Mouse (Mus musculus): Measurements from ENCODE around the gene Gsg1l.
A peak's percentile ranks its signal among the peaks of the same experiment; 100 is the strongest.

Gsg1l gene

DNA sequence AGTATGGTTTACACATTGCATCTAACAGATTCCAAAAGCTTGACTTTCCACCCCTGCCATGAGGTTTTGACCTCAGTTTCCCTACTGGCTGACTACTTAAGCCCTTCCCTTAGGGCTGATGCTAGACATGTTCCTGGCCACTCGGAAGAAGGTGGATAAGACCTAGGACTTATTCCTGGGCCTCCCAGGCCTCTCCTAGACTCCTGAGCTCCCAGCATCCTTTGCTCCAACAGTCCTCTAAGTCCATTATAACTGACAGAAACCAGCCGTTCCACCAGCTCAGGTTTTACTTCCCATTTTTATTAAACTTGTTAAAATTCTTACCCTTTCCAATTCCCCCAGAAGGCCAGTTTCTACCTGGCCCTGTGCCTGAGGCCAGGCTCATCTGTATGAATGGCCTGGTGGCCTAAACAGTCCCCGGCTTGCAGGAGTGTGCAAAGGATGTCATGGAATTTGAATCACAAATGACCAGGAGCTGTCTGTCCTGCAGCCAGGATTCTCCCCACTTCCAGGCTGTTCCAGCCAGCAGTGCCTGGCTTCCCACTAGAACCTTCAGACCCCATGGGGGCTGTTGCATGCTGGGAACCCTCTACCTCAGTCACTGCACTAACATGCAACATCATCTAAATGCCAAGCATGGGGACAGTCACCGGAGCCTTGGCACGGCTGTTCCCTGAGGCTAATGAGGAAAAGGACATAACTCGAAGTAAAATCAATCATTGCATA lies 139.7 kb downstream of the Gsg1l start:
- no peak for DNase-seq (ENCODE audit: low read depth, low spot score)

DNA sequence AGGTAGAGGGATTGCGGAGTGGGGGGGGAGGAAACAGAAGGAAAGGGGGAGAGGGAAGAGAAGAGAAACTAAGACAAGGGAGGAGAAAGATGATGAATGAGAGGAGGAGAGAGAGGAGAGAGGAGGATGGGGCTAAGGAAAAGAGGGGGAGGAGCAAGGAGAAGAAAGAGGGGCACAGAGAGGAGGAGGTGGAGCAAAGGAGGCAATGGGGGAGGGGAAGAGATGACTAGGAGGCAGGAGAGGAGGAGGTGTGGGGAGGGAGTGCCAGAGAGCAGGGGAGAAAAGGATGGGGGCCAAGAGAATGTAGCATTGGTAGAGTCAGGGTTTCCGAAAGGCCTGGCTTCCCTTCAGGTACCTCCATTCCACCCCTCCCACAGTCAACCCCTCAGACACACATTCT lies 147.9 kb downstream of the Gsg1l start:
- DNase-seq (ENCODE audit: low read depth, low spot score) = no peak

DNA sequence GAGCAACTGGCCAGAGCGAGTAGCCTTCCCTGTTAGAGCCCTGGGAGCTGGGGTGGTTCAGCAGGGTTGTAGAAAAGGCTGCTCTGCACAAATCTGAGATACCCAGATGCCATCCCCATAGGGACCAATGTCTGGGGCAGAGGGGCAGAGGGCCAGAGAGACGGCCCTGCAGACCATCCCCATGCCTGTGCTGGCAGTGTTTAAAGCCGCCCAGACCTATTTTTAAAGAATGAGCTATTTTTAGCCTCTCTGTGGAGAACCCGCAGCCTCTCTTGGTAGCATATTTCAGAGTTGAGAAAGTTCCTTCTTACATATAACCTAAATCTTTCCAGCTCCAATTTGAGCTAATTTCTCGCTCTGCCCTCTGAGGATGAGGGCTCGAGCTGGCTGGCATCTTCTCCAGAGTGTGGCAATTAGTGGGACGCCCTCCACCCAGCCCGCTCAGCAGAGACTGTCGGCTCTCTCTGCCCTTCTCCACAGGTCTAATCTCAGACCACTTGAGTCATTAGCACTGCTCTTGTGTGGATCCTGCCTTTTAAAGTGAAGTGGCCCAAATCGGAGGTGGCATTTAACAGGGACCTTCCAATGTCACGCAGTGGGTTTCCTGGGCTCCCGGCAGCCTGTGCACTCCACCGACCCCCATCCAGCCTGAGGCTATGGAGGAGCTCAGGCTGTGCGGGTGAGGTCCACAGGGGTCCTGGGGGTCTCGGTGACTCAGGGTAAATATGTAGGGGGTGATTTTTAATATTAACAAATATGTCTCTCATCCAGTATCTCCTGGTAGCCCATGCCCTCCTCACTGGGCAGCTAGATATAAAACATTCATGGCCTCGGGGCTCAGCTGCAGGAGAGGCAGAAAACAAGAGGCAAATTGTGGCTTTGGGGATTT lies 148.6 kb downstream of the Gsg1l start:
- DNase-seq (ENCODE audit: low read depth, low spot score) = no peak

DNA sequence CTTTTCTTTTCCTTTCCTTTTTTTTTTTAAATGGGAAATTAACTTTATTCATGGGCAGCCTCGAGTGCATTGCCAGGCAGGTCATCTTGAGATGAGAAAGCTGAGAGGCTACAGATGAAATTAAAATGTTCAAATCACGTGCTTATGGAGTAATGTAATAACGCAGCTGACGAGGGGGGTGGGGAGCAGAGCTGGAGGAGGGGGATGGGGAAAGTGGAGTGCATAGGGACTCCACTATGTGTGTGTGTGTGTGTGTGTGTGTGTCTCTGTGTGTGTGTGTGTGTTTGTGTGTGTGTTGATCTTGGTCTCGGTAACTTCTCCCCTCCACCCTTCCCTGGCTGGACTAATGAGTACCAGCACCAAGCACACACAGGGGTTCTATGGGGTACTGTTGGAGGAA lies 150.6 kb downstream of the Gsg1l start:
- DNase-seq (ENCODE audit: low read depth, low spot score) = no peak

DNA sequence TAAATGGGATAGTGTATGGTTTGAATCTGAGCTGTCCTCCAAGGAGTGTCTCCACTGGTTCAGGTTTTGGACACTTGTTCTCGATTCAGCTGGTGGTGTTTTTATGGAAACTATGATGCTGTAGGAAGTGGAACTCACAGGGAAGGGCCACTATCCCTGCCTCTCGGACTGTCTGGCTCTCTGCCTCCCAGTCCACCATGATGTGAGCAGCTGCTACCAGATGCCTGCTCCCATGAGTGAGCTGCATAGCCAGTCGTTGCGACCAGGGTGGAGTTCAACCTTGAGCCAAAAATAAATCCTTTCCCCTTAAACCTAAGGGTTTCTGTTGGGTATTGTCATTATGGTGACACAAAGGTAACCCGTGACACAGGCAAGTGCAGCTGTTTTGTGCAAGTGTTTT lies 158.2 kb downstream of the Gsg1l start:
- no peak for DNase-seq (ENCODE audit: low read depth, low spot score)

DNA sequence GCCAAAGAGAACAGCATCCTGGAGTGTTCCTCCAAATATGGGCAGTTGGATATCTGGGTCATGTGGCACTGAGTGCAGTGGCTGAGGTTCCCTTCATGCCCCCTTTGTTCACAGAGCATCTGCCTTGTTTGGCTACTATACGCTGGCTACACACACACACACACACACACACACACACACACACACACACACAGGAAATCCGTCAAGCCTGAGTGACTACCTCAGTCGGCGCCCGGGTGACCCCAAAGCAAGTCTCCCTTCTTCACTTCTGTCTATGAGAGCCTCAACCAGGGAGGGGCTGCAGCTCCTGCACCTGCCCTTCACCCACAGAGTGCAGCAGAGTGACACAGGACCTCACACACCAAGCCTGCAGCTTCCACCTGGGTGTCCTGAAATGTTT lies 161.4 kb downstream of the Gsg1l start:
- no peak for DNase-seq (ENCODE audit: low read depth, low spot score)

DNA sequence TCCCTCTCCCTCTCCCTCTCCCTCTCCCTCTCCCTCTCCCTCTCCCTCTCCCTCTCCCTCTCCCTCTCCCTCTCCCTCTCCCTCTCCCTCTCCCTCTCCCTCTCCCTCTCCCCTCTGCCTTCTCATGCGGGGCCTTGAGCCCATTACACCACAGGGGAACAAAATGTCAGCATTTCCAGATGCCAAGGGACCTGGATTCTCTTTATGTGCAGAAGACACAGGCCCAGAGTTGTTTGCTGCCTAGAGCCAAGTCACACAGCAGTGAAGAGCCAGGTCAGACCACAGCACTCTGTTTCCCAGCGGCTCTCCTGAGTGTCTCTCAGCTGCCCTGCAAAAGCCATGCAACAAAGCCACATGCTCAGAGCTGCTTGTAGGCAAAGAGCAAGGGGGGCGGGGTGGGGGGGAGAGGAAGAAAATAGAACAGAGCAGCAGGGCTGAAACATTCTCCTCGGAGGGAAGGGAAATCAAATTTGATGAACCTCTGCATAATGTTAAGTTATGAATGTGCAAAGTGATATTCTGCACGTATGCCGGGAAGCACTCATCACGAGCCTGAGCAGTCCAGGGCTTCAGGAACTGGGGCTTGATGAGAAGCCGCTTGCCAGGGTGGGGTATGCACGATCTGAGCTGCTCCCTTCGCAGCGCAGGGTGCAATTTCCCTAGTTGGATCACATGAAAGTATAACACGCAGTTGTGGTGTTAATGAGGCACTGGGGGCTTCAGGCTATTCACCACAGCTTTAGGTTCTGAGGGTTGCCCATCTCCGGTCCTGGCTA lies 181.6 kb downstream of the Gsg1l start:
- DNase-seq (ENCODE audit: low read depth, low spot score) = no peak

DNA sequence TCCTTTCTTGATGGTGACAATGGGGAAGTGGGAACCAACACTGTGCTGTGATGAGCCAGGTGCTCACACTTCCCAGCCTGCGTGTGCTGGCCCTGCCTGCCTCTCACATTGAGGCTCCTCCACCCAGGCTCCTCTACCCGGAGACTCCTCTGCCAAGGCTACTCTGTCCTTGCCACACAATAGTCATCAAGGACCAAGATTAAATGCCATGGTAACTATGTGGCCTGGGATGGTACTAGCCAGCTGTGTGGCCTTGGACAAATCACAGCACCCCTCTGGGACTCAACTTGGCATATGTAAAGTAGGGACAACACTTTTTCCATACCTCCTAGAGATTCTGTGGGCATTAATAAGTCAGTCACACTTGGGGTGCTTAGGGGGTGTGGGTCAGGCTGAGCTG lies 182.3 kb downstream of the Gsg1l start:
- DNase-seq (ENCODE audit: low read depth, low spot score) = no peak

DNA sequence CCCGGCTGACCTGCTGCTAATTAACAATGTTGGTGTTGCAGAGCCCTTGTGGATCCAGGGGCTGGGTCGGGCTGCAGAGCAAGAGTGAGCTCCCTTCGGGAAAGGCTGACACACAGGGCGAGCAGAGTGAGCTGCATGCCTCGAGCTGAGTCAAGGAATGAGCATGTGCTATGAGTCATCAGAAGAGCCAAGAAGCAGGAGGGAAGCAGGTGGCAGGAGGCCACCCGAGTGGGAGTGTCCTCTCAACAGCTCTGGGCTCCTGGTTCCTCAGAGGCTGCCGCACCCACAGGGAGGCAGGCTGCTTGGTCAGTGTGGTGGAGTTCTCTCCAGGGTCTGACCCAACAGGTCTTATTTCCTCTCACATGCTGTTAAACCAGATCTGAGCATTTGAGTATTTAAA lies 183.2 kb downstream of the Gsg1l start:
- DNase-seq (ENCODE audit: low read depth, low spot score) = peak; percentile 21

DNA sequence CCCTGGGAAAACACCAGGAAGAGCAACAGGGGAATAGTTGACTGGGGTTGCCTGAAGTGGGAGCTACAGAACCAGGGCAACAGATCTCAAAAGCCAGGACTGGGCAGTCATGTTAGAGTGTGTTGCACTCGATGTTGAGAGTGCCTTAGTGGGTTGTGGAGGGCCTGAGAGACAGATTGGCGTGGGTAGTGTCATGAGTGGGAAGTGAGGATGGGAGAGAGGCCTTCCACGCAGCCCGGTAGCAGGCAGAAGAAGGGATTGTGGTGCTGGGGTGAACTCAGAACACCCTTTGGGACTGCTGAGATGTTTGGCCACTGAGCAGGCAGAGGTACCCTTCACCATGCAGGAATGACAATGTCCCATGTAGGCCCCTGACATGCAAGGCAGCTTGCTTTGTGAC lies 185.2 kb downstream of the Gsg1l start:
- DNase-seq (ENCODE audit: low read depth, low spot score) = no peak

DNA sequence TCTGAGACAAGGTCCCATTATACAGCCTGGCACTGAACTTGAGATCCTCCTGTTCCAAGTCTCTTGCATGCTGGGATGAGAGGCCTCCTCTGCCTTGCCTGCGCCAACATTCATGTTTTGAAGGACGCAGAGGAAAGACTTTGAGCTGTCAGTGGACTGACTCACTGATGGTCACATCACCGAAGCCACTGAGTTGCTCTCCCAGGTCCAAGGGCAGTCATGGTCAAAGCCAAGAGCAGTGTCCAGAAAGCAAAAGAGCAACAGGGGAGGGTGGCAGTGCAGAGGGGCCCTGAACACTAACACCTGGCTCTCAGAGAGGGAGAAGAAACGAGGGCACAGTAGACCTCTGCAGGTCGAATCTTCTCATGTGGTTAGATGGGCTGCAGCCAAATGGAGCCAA lies 188.6 kb downstream of the Gsg1l start:
- DNase-seq (ENCODE audit: low read depth, low spot score) = no peak

DNA sequence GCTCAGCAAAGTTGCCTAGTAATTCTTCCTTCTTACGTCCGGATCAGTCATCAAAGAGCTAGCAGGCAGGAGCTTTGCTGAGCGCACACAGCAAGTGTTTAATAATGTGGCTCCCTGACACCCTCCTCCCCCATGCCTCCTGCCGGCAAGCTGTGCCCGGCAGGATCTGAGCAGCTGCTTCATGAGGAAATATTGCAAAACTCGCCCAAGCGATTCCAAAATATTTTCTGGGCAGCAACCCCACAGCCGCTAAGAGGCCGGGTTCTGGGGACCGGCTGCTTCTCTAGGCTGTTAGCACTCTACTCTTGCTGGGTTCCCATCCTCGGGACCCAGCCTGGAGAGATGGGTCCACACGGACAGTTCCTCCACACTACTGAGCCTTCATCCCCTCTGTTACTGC lies 193.8 kb downstream of the Gsg1l start:
- no peak for DNase-seq (ENCODE audit: low read depth, low spot score)

DNA sequence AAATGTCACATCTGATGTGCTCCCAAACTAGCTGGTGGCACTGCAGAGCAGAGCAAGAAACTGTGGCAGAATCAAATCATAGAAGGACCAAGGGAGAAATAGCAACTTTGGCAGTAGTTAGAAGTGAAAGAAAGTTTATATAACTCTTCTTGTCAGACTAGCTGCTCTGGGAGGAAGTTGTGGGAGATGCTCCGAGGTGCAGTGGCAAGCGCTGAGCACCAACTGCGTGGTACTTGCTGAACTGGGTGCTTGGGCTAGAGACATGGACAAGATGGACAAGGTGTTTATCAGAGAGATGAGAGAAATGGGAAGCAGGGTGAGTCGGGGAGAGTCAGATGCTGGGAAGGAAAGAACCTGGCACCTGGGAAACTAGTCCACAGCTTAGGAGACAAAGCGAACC lies 194.4 kb downstream of the Gsg1l start:
- no peak for DNase-seq (ENCODE audit: low read depth, low spot score)

DNA sequence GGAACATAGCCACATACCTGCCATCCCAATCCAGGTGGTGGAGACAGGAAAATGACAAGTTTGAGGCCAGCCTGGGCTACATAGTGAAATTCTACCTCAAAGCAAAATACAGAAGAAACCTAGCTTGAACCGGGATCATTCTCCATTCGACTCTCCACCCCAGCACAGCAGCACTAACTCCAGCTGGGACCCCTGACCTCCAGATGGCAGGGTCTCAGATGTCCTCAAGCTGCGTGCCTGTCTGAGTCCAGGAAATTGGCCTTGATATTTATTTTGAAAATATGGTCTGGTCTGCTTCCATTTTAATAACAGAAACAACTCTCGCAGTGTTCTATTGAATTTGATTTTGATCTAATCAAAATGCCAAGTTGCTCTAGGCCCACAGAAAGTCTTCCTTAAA lies 195.1 kb downstream of the Gsg1l start:
- DNase-seq (ENCODE audit: low read depth, low spot score) = no peak

DNA sequence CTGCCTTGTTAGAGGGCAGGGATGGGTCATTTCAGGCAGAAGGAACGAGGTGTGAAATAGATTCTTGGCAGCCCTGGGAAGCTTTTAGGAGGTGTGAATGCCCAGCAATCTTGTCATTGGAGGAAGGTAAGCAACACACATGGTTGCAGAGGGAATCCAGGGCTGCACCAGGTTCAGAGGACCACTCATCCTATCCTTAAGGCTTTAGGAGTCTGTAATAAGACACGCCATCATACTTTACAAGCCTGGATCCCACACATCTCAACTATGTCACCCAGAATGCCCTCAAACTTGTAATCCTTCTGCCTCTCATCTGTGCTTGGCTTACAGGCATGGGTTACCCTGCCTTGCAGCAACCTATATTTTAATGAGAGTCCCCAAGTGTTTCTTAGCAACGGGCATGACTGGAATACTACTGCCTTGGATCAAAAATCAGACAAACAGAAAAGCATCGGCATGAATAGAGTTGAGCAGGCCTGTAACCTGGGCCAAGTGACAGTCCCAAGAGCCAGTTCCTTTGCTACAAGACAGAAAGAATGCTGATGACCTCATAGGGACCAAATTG lies 196.0 kb downstream of the Gsg1l start:
- no peak for DNase-seq (ENCODE audit: low read depth, low spot score)

DNA sequence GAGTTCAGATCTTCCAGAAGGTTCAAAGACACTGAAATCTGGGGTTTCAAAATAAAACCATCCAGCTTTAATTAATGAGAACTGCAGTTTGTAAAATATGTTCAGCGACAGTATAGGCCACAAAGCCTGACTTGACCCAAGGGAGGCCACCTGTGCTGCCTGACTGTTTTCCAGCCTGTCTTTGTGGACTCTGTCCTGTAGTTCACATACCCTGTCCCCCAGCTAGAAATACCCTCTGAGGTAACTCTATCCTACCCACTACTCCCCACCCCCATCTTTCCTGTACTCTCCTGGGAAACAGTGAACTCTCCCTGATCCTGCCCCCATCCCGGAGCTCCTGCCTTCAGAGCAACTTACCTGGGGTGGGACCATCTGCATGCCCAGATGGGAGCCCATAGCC lies 199.0 kb downstream of the Gsg1l start:
- no peak for DNase-seq (ENCODE audit: low read depth, low spot score)

DNA sequence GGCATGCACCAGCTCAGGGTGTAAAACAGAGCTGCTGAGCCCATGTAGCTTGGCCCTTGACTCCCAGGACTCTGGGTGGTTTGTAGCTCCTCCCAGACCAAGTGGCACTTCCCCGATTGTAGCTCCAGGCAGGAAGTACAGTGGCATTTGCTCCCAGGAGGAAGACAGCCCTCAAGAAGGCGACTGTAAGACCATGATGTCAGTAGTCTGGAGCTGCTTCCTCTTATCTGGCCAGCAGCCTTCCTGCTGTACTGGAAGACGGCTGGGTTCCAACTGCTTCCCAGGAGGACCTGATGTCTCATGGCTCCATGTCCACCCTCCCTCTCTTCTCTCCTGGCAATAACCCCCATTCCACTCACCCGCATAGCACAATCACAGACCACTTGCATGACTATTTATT lies 204.2 kb downstream of the Gsg1l start:
- DNase-seq (ENCODE audit: low read depth, low spot score) = no peak

DNA sequence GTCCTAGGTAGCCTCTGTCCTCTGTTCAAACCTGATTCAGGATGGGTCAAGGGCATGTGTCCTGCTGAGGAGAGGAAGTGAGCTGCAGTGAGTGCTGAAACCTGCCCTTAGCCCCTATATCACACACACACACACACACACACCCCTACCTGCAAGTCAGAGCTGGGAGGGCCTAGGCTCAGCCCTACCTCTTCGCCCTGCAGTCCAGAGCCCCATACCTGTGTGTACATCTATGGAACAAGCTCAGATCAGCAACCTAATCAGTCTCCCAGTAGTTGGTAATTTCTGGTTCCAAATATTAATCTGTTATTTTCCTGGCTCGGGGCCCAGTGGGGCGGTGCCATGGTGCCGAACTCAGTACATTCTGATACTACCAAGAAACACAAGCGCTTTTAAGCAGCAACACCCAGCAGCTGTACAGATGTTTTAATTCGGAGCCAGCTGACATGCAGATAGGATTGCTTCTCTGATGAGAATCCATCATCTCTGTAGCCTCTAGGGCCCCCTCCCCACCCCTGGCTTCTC lies 208.2 kb downstream of the Gsg1l start:
- no peak for DNase-seq (ENCODE audit: low read depth, low spot score)

DNA sequence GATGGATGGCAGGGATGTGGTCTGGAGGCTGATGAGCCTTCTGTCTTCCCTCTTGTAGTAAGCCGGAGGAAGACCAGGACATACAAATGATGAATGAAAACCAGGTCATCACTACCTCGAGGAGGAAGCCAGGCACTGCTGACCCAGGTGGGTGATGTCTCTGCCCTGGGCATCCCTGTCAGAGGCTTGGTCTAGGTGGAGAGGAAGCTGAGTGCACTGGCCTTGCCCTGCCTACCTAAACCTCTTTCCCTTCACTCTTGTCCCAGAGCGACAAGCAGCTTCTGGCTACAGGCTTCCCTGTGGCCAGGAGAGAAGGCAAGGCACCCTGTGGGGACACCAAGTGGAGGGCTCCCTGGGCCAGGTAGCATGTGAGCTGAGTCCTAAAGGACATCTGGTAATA lies 209.3 kb downstream of the Gsg1l start:
- DNase-seq (ENCODE audit: low read depth, low spot score) = no peak

DNA sequence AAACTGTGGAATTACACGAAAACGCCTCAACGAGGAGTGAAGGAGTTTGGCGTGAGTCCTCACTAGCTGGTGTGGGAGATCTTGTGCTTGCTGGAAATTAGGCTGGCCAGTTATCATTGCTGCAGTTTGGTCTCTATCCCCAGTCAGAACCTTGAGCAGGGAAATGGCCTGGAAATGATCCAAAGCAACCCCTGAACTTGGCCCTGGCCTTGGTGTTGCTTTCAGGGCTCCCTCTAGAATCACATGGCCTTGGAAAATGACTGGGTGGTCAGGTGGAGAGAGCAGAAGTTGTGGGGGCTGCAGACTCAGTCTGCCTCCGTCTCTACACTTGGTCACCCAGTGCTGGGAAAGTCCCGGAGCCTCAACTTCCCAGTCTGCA lies 210.0 kb downstream of the Gsg1l start:
- DNase-seq (ENCODE audit: low read depth, low spot score) = no peak

DNA sequence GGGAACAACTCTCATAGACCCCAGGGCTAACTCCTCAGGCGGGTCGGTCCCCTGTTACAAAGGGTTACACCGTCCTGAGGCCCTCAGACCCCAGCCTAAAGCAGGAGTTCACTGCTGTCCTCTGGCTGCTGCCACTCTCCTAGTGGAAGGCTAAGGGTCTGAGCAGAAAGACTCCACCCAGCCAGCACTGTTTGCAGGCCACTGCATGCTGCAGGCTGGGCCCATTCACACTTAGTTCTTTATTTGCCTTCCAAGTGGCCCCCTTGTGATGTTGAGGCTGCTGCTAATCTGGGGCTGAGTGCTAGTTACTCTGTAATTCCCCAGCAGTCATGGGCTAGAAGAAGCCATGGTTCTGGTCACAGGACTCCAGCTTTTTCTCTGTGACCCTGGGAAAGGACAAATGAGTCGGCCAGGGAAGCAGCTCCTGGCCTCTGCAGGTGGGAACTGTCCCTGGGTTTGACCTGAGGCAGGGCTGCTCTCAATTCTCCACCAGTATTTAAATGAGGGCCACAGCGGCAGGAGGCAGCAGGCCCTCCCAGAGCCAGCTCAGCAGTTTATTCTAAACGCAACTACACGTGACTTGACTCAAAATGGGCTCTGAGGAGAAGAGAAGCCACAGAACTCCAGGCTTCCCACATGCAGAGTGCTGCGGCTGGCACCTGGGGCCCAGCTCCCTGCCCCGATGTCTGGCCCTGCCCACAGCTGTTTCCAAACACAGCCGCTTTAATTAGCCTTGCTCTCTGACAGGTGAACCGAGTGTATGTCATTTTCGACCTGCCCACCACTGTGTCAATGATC lies 210.6 kb downstream of the Gsg1l start:
- peak; percentile 59 for DNase-seq (ENCODE audit: low read depth, low spot score)
